Mouse (Mus musculus): Measurements from ENCODE around the gene Dab2.

The Dab2 gene

DNA sequence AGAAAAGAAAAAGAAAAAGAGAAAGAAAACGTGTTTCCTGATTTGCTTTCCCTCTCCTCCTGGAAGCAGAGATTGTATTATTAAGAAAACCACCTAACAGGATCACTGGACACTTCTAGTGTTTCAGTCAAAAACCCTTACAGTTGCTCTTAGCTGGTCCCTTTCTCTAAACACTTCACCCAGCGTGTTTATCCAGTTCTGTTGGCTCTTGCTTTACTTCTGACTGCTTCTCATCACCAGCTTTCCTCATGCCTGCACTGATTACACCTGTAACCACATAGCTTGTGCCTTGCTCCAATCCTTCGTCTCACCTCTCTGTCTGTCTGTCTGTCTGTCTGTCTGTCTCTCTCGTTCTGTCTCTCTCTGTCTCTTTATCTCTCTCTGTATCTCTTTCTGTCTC is 25.9 kb downstream of the Dab2 start:
- no peak for DNase-seq (ENCODE audit: low read depth)

DNA sequence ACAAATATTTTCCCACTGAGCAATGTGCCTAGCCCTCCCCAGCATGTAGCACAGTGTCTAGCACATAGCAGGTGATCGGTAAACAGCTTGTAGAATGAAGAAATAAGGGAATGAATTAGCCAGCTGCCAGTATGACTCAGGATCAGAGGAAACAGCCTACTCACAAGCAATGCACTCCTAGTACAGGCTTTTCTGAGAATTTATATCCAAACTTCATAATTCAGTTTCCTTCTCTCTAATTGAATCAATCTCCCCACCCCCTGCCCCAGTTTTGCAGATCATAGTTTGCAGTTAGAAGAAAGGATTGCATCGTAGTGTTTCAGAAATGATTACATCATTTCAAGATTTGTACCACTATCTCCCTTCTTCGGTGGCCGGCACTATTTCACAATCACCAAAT is 26.4 kb downstream of the Dab2 start:
- DNase-seq (ENCODE audit: low read depth): no peak

GRCm38 (mm10) chr15:6331380-6331779 is 31.8 kb downstream of the Dab2 start:
- no peak for DNase-seq (ENCODE audit: low read depth)

DNA sequence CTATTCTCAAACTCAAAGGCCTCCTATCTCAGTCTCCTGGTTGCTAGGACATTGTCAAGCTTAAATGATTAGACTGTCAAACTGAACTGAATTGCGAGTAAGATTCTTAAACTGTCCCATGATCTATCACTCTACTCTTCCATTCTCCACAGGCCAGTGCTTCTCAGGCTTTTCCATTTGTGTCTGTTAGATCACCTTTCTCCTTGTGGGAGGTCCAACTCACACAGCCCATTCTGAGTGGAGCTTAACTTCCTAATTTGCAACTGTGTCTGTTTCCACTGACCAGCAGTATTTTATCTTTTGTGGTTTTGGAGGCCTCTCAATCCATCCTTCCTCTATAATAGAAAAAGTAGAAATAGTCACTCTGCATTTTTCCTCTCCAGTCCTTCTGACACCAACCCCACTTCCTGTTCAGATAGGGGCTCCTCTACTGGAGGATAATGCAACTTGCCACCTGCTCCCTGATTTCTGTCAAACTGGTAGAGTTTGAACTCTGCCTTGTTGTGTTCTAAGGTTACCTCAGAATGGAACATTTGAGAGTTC is 35.1 kb downstream of the Dab2 start:
- DNase-seq (ENCODE audit: low read depth): no peak

DNA sequence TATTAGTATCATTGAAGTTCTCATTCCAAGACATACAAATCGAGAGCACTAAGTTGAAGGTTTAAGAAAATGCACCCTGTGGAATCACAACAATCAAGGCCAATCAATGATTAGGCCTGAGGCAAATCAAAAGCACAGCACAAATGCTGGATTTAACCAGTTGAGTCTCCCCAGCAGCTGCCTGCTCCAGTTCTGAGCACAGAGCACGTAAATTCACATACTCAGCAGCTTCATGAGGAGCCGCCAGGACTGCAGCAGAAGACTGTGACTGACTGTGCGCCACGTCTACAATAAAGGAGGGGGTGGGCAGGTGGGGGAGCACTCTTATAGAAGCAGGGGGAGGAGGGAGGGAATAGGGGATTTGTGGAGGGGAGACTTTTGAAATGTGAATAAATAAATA is 40.2 kb downstream of the Dab2 start:
- DNase-seq (ENCODE audit: low read depth): no peak

DNA sequence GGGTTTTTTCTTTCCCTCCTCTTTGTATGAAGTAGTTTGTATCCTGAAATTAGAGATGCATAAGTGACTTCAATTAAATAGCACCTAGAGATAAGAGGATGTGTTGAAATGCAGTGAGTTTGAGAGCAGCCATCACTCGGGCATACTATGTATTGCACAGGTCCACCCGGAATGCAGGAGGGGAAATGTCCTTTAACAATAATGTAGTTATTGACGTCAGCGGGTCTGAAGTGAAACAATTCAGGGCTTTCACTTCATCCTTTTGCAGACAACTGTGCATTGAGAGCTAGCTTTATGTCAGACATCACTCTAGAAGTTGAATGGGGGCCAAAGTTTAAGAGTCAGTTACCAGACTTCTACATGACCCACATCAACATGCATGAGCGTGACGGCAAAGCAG is 40.8 kb downstream of the Dab2 start:
- DNase-seq (ENCODE audit: low read depth): no peak

GRCm38 (mm10) chr15:6341427-6341826 is 41.8 kb downstream of the Dab2 start:
- no peak for DNase-seq (ENCODE audit: low read depth)

GRCm38 (mm10) chr15:6353901-6354300 is 54.3 kb downstream of the Dab2 start:
- DNase-seq (ENCODE audit: low read depth): no peak

DNA sequence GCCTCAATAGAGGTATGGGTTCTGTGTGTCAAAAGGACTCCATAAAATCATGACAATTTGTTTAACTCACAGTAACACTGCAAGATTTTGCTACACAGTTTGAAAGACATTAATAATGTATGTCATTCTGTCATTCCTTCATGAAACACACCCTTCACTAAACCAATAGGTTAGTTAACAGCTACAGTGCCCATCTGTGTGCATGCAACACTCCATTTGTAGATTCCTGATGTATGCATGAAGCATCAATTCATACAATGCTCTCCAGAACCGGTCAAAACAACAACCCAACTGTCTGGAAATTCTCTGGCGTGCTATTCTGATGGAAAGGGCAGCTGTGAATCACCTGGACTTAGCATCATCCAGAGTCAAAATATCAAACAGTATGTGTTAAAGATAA is 60.3 kb downstream of the Dab2 start:
- no peak for DNase-seq (ENCODE audit: low read depth)

- no peak for DNase-seq (ENCODE audit: low read depth)
Observed at GRCm38 (mm10) chr15:6369974-6370373, 70.4 kb downstream of the Dab2 start.

DNA sequence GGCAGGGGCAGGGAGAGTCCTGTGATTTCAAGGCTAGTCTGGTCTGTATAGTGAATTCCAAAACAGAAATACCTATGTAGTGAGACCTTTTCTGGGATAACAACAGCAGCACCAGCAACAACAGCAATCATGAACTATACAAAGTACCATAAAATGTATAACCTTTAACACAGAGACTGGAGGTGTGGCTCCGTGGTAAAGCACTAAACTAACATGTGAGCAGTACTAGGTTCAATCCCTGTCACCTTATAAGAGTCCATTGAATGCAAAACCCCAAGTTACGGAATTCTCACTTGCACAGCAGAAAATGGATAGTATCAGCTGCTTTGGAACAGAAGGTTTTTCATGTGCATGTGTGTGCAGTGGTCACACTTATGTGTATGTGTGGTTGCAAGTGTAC is 71.9 kb downstream of the Dab2 start:
- DNase-seq (ENCODE audit: low read depth): no peak

DNA sequence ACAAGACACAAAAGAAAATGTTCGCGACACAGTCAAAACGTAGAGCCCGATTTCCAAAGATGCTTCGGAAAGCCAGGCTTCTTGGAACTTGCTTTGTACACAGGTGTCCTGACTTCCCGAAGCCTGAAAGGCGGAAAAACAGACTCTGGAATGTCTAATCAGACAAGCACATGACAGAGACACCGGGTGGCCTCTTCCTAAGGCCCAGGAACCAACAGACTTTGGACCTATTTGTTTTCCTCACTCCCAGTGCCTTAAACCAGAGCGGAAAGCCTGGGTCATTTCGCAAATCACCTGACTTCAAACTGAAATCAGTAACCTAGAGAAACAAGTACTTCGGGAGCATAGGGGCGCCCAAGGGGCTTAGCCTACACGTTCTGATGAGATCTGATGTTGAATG is 75.4 kb downstream of the Dab2 start:
- no peak for DNase-seq (ENCODE audit: low read depth)

DNA sequence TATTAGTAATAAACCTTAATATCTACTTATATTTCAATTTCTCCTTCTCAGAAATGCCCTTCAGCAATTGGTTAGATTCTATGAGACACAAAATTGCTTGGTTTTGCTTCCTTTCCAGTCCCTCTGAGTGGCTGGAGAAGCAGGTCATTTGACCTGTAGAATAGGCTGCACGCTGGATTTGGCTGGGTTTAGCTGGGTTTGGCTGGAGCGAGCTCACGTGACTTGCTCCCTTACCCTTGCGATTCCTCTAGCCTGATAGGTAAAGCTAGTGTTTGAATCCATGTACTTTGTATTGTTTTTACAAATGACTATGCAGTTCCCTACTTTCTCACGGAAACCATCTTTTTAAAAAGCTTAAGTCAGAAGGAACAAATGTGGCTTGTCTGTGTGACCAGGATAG is 76.4 kb downstream of the Dab2 start:
- no peak for DNase-seq (ENCODE audit: low read depth)

- no peak for DNase-seq (ENCODE audit: low read depth)
Observed at GRCm38 (mm10) chr15:6376785-6377184, 77.2 kb downstream of the Dab2 start.

- no peak for DNase-seq (ENCODE audit: low read depth)
Observed at GRCm38 (mm10) chr15:6384027-6384426, 84.4 kb downstream of the Dab2 start.

- DNase-seq (ENCODE audit: low read depth): no peak
Observed at GRCm38 (mm10) chr15:6385241-6385640, 85.7 kb downstream of the Dab2 start.

GRCm38 (mm10) chr15:6386159-6386951 is 86.8 kb downstream of the Dab2 start:
- peak; percentile 2 for DNase-seq (ENCODE audit: low read depth)

DNA sequence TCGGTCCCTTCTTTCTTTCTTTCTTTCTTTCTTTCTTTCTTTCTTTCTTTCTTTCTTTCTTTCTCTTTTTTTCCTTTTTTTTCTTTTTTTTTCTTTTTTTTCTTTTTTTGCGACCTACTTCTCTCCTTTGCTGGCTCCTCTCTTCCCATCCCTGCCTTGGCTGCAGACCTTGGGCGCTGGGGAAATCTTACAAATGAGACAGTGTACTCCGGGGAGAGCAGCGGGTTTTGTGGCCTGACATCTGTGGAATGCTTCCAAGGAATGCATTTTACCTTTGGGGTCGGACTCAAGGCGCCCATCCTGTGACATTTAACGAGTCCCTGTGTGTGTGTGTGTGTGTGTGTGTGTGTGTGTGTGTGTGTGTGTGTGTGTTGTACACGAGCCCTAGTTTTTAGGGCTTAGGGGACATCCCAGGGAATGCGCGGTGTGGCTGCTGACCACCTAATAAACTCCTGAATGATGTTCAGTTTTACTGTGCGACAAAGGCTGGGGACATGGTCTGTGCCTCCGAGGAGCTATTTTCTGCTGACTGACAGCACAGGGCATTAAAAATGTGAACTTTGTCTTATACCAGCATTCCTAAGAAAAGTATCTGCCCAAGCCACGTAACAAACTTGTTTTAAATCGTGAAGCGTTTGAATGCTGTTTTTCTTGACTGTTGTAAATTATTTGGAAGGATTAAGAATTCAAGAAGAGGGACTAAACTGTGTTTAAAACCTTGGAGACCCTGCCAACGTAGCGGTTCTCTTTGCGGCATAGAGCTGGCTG is 87.6 kb downstream of the Dab2 start:
- no peak for DNase-seq (ENCODE audit: low read depth)

DNA sequence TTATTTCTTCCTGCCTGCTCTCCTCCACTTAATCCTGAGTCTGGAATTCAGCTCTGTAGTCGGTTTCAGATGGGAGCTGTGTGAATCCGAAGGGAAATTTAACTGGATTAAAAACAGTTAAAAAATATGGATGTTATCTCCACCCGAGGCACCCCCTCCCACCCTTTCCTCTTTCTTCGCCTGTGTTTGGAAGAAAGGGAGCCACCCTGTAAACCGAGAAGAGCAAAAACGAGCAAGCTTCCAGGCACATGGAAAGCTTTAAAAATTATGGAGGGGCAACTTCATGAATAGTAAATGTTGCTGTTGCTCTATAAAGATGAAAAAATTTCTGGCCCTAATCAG is 88.1 kb downstream of the Dab2 start:
- DNase-seq (ENCODE audit: low read depth): no peak

DNA sequence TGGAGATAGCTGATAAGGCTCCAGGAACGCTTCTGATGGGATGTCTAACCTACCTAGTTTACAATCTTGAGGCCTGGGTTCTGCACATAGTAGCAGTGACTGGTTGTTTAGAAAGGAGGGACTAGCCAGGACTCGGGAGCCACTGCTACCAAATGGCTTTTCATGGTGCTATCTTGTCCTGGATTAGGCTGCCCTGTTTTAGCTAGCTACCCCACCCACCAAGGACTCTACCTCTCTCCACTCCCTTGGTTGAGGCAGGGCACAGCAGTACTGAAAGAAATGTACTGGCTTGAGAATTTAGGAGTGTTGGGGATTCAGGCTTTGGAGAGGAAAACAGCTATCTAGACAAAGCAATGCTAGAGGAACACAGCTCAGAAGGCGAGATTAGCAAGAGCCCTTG is 88.6 kb downstream of the Dab2 start:
- DNase-seq (ENCODE audit: low read depth): no peak

DNA sequence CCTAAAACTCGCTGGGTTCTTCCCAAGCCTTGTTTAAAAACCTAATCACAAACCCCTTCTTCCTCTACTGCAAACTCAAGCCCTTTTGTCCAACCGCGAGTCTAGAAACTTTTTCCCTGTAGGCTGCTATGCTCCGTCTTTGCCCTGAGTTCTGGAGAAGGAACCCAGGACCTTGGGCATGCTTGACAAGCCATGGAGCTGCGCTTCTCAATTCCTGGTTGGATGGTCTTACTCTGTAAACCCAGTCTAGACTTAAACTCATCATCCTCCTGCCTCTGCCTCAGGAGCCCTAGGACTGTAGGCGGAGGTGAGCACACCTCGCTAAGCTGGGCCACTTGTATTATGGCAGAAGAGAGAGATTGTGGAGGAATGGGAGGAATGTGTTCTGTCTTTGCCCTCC is 89.0 kb downstream of the Dab2 start:
- DNase-seq (ENCODE audit: low read depth): no peak

GRCm38 (mm10) chr15:6390106-6390505 is 90.5 kb downstream of the Dab2 start:
- no peak for DNase-seq (ENCODE audit: low read depth)

GRCm38 (mm10) chr15:6390657-6391056 is 91.1 kb downstream of the Dab2 start:
- no peak for DNase-seq (ENCODE audit: low read depth)

DNA sequence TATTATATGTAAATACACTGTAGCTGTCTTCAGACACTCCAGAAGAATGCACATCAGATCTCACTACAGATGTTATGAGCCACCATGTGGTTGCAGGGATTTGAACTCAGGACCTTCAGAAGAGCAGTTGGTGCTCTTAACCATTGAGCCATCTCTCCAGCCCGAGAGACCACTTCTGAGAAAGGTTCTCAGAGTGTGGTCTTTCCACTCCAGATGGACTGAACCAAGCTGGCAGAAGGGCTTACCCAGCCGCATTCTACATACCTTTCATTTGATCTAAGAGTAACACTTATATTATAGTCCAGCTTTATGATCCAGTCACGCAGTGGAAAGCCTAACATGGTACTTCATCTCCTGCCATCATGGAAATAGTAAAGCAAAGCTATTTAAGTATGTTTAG is 92.3 kb downstream of the Dab2 start:
- no peak for DNase-seq (ENCODE audit: low read depth)
